Mouse (Mus musculus) E14TG2a.4 (cell line): ENCODE results near the gene Nelfcd.

Experiments used
- CTCF ChIP-seq: conservative IDR thresholded peaks from 2 replicates; pipeline ENCODE4 v1.5.1; 2014; ENCODE audit warnings: low read length
- POU5F1 ChIP-seq: IDR thresholded peaks from 2 replicates; pipeline ENCODE4 v1.6.1; 2014; ENCODE audit warnings: low read length, borderline replicate concordance

GRCm38 (mm10) chr2:174436076-174436701, 20.6 kb downstream of the Nelfcd start:
- no peak for TF ChIP-seq CTCF
- no peak for TF ChIP-seq POU5F1
